Mouse (Mus musculus): ENCODE results near the gene Cdadc1. TPM values are rescaled to one million over a fixed set of nuclear protein-coding genes. Genes with fewer than 3 reads are reported as not detected.

Cdadc1 gene
- polyA plus RNA-seq, 1 experiment from 2014 or later, result 39.4 TPM

GRCm38 (mm10) chr14:59555928-59556531 lies 41.7 kb downstream of the Cdadc1 start:
- no peak overlapping the region for H3K4me2 ChIP-seq (ENCODE audit: low read length)
- ATAC-seq (ENCODE audit: low FRiP score, low TSS enrichment) (peak; percentile 59; the same call in 1 of the 2 replicates), DNase-seq (peak; percentile 87)
- no peaks in the 10 kb centered on the region for H3K27me3 ChIP-seq (ENCODE audit: control insufficient read depth, insufficient read depth, low read length)
- no peaks in the 10 kb centered on the region for H3K4me1 ChIP-seq (ENCODE audit: control insufficient read depth, insufficient read depth, low read length)
- H3K4me3 ChIP-seq (replicated peaks; ENCODE audit: low read depth, low read length), result no peak overlapping the region
- WGBS, result 58% methylated on average over 13 of the region's 13 CpGs
- H3K27ac ChIP-seq (replicated peaks; ENCODE audit: low read depth, low read length), result no peak overlapping the region
- H3K9me3 ChIP-seq (ENCODE audit: control insufficient read depth, low read length), result no peaks in the 10 kb centered on the region
- H3K36me3 ChIP-seq (ENCODE audit: control insufficient read depth, insufficient read depth, low read length), result no peaks in the 10 kb centered on the region
- no peak overlapping the region for H3K9ac ChIP-seq (replicated peaks; ENCODE audit: low read length)

- Histone ChIP-seq H3K4me1 (ENCODE audit: control insufficient read depth, insufficient read depth, low read length) (no peaks in the 10 kb centered on the region), H3K36me3 (ENCODE audit: control insufficient read depth, insufficient read depth, low read length) (no peaks in the 10 kb centered on the region), H3K9me3 (ENCODE audit: control insufficient read depth, low read length) (no peaks in the 10 kb centered on the region), H3K4me3 (replicated peaks; ENCODE audit: low read depth, low read length) (no peak overlapping the region), H3K9ac (replicated peaks; ENCODE audit: low read length) (no peak overlapping the region), H3K27ac (replicated peaks; ENCODE audit: low read depth, low read length) (no peak overlapping the region), H3K4me2 (ENCODE audit: low read length) (no peak overlapping the region), H3K27me3 (ENCODE audit: control insufficient read depth, insufficient read depth, low read length) (no peaks in the 10 kb centered on the region)
- DNase-seq, result no peak
- 94% methylated on average over 8 of the region's 8 CpGs for WGBS
- no peak for ATAC-seq (ENCODE audit: low FRiP score, low TSS enrichment)
Observed at GRCm38 (mm10) chr14:59555018-59555417, 42.7 kb downstream of the Cdadc1 start.

DNA sequence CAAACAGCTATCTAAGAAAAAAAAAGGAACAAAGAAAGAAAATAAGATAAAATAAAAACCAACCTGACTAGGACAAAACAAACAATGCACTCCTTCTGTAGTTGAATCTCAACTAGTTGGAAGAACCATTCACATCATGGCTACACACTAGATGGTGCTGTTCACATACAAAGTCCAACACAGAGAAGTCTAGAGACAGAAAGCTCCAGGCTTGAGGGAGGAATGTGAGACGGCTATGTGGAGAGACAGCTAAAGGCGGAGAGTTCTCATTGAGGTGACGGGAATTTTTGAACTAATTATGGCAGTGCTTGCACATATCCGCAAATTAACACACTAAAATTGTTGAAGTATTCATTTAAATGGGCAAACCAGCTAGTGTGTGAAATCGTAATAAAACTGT lies 43.7 kb downstream of the Cdadc1 start:
- Histone ChIP-seq H3K4me2 (ENCODE audit: low read length) (no peak overlapping the region), H3K36me3 (ENCODE audit: control insufficient read depth, insufficient read depth, low read length) (no peaks in the 10 kb centered on the region), H3K9me3 (ENCODE audit: control insufficient read depth, low read length) (no peaks in the 10 kb centered on the region), H3K9ac (replicated peaks; ENCODE audit: low read length) (no peak overlapping the region), H3K27me3 (ENCODE audit: control insufficient read depth, insufficient read depth, low read length) (no peaks in the 10 kb centered on the region), H3K4me3 (replicated peaks; ENCODE audit: low read depth, low read length) (no peak overlapping the region), H3K27ac (replicated peaks; ENCODE audit: low read depth, low read length) (no peak overlapping the region), H3K4me1 (ENCODE audit: control insufficient read depth, insufficient read depth, low read length) (no peaks in the 10 kb centered on the region)
- no peak for ATAC-seq (ENCODE audit: low FRiP score, low TSS enrichment)
- WGBS, result 85% methylated on average over 5 of the region's 5 CpGs
- peak; percentile 44 for DNase-seq

- Histone ChIP-seq H3K4me2 (ENCODE audit: low read length) (no peak overlapping the region), H3K4me3 (replicated peaks; ENCODE audit: low read depth, low read length) (no peak overlapping the region), H3K27me3 (ENCODE audit: control insufficient read depth, insufficient read depth, low read length) (no peaks in the 10 kb centered on the region), H3K9ac (replicated peaks; ENCODE audit: low read length) (no peak overlapping the region), H3K9me3 (ENCODE audit: control insufficient read depth, low read length) (no peaks in the 10 kb centered on the region), H3K36me3 (ENCODE audit: control insufficient read depth, insufficient read depth, low read length) (no peaks in the 10 kb centered on the region), H3K27ac (replicated peaks; ENCODE audit: low read depth, low read length) (no peak overlapping the region), H3K4me1 (ENCODE audit: control insufficient read depth, insufficient read depth, low read length) (no peaks in the 10 kb centered on the region)
- ATAC-seq (ENCODE audit: low FRiP score, low TSS enrichment) (no peak), DNase-seq (no peak)
- 70% methylated on average over 8 of the region's 8 CpGs for WGBS
Observed at GRCm38 (mm10) chr14:59551956-59552355, 45.8 kb downstream of the Cdadc1 start.

GRCm38 (mm10) chr14:59550841-59551240 lies 46.9 kb downstream of the Cdadc1 start:
- Histone ChIP-seq H3K9ac (replicated peaks; ENCODE audit: low read length) (no peak overlapping the region), H3K4me1 (ENCODE audit: control insufficient read depth, insufficient read depth, low read length) (no peaks in the 10 kb centered on the region), H3K36me3 (ENCODE audit: control insufficient read depth, insufficient read depth, low read length) (no peaks in the 10 kb centered on the region), H3K27me3 (ENCODE audit: control insufficient read depth, insufficient read depth, low read length) (no peaks in the 10 kb centered on the region), H3K4me2 (ENCODE audit: low read length) (no peak overlapping the region), H3K9me3 (ENCODE audit: control insufficient read depth, low read length) (no peaks in the 10 kb centered on the region), H3K27ac (replicated peaks; ENCODE audit: low read depth, low read length) (no peak overlapping the region), H3K4me3 (replicated peaks; ENCODE audit: low read depth, low read length) (no peak overlapping the region)
- DNase-seq, result no peak
- whole genome bisulfite sequencing, result 79% methylated on average over 2 of the region's 2 CpGs
- ATAC-seq (ENCODE audit: low FRiP score, low TSS enrichment), result no peak

DNA sequence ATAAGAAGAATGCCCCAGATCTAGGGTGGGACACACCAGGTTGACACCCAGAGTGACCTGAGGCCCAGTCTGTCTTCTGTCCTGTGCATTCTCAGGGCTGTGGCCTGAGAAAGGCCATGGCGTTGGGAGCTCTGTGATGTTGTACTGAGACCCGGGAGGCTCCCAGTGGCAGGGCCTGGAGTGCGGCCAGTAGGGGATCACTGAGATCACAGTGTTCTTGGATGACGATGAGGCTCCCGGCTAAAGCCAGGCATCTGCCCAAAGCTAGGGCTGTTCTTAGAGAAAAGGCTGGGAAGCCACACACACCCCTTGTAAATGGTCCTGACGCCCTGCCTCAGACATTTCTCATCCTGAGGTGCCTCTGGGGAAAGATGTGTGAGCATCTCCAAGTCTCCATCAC lies 48.7 kb downstream of the Cdadc1 start:
- Histone ChIP-seq H3K4me3 (replicated peaks; ENCODE audit: low read depth, low read length) (no peak overlapping the region), H3K27me3 (ENCODE audit: control insufficient read depth, insufficient read depth, low read length) (no peaks in the 10 kb centered on the region), H3K27ac (replicated peaks; ENCODE audit: low read depth, low read length) (no peak overlapping the region), H3K9ac (replicated peaks; ENCODE audit: low read length) (no peak overlapping the region), H3K4me1 (ENCODE audit: control insufficient read depth, insufficient read depth, low read length) (no peaks in the 10 kb centered on the region), H3K4me2 (ENCODE audit: low read length) (no peak overlapping the region), H3K36me3 (ENCODE audit: control insufficient read depth, insufficient read depth, low read length) (no peaks in the 10 kb centered on the region), H3K9me3 (ENCODE audit: control insufficient read depth, low read length) (no peaks in the 10 kb centered on the region)
- WGBS, result 77% methylated on average over 6 of the region's 6 CpGs
- DNase-seq (peak; percentile 8), ATAC-seq (ENCODE audit: low FRiP score, low TSS enrichment) (no peak)

DNA sequence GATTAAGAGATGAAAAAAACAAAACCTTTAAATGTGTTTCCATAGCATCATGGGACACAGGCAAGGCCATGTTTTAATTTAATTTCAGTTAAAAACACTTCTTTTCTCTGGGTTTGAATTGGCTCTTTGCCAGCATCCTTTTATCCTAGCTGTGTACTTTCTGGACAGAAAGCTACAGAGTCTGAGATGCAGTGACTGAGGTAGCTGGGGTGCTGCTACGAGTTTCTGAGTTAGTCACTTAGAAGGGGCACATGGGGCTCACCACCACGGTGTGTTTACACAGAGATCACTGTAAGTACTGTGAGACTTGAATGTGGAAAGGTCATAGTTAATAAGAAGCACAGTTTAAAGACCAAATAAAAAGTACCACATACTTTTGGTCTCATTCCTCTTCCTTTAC lies 49.2 kb downstream of the Cdadc1 start:
- ATAC-seq (ENCODE audit: low FRiP score, low TSS enrichment) (no peak), DNase-seq (peak; percentile 14)
- no peaks in the 10 kb centered on the region for H3K27me3 ChIP-seq (ENCODE audit: control insufficient read depth, insufficient read depth, low read length)
- 69% methylated on average over 2 of the region's 2 CpGs for WGBS
- H3K9me3 ChIP-seq (ENCODE audit: control insufficient read depth, low read length), result no peaks in the 10 kb centered on the region
- no peak overlapping the region for H3K27ac ChIP-seq (replicated peaks; ENCODE audit: low read depth, low read length)
- H3K4me1 ChIP-seq (ENCODE audit: control insufficient read depth, insufficient read depth, low read length), result no peaks in the 10 kb centered on the region
- no peak overlapping the region for H3K4me3 ChIP-seq (replicated peaks; ENCODE audit: low read depth, low read length)
- no peak overlapping the region for H3K9ac ChIP-seq (replicated peaks; ENCODE audit: low read length)
- H3K4me2 ChIP-seq (ENCODE audit: low read length), result no peak overlapping the region
- no peaks in the 10 kb centered on the region for H3K36me3 ChIP-seq (ENCODE audit: control insufficient read depth, insufficient read depth, low read length)

DNA sequence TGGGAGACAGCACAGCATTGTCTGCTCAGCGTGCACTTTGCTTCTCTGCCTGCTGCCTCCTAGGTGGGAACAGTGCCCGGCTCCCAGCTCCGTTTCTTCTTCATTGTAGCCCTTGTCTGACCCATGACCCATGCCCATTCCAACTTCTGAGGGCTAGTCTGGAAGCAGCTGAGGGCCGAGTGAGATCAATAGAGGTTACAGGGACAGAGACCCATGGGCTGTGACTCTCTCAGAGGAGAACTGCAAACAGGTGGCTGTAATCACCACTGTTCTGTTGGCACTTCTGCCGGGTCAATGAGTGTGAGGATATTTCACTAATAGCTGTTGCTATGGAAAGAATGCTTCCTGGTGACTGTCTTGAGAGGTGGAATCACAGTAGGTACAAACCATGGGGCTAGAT lies 50.2 kb downstream of the Cdadc1 start:
- H3K9ac ChIP-seq (replicated peaks; ENCODE audit: low read length), result no peak overlapping the region
- no peaks in the 10 kb centered on the region for H3K9me3 ChIP-seq (ENCODE audit: control insufficient read depth, low read length)
- H3K4me1 ChIP-seq (ENCODE audit: control insufficient read depth, insufficient read depth, low read length), result no peaks in the 10 kb centered on the region
- no peak for DNase-seq
- H3K27me3 ChIP-seq (ENCODE audit: control insufficient read depth, insufficient read depth, low read length), result no peaks in the 10 kb centered on the region
- H3K27ac ChIP-seq (replicated peaks; ENCODE audit: low read depth, low read length), result no peak overlapping the region
- H3K36me3 ChIP-seq (ENCODE audit: control insufficient read depth, insufficient read depth, low read length), result no peaks in the 10 kb centered on the region
- H3K4me3 ChIP-seq (replicated peaks; ENCODE audit: low read depth, low read length), result no peak overlapping the region
- no peak for ATAC-seq (ENCODE audit: low FRiP score, low TSS enrichment)
- H3K4me2 ChIP-seq (ENCODE audit: low read length), result no peak overlapping the region
- WGBS, result 66% methylated on average over 5 of the region's 5 CpGs

GRCm38 (mm10) chr14:59546162-59546880 lies 51.4 kb downstream of the Cdadc1 start:
- Histone ChIP-seq H3K36me3 (ENCODE audit: control insufficient read depth, insufficient read depth, low read length) (0 out of 2 replicates have a peak, but pooled peaks cover 4% of the 10 kb centered on the region), H3K4me3 (replicated peaks; ENCODE audit: low read depth, low read length) (no peak overlapping the region), H3K9me3 (ENCODE audit: control insufficient read depth, low read length) (no peaks in the 10 kb centered on the region), H3K27me3 (ENCODE audit: control insufficient read depth, insufficient read depth, low read length) (no peaks in the 10 kb centered on the region), H3K4me2 (ENCODE audit: low read length) (no peak overlapping the region), H3K9ac (replicated peaks; ENCODE audit: low read length) (no peak overlapping the region), H3K4me1 (ENCODE audit: control insufficient read depth, insufficient read depth, low read length) (no peaks in the 10 kb centered on the region), H3K27ac (replicated peaks; ENCODE audit: low read depth, low read length) (no peak overlapping the region)
- 84% methylated on average over 7 of the region's 7 CpGs for WGBS
- DNase-seq, result no peak
- ATAC-seq (ENCODE audit: low FRiP score, low TSS enrichment), result no peak
